Mouse (Mus musculus) left cerebral cortex, postnatal 36 days (tissue): ENCODE data around the gene Cideb. TPM values are rescaled to one million over a fixed set of nuclear protein-coding genes. Genes with fewer than 3 reads are reported as not detected.

Experiments
- DNase-seq, 2 experiments: peaks; one replicate each; pipeline ENCODE4 v3.0.0; 2021 to 2022; ENCODE audit warnings: low spot score in 2 of 2, mixed read lengths in 1 of 2
- intact Hi-C: fragments of 180-260 bp; cut with DNase I; formaldehyde crosslinking; loops from one replicate; pipeline ENCODE4 v1.15.1; 2025
- total RNA-seq, 2 experiments: library from RNA; stranded (reverse); gene quantifications; 2 replicates each; pipeline ENCODE4 v1.2.3; 2021

Gene Cideb
- total RNA-seq: 1 to 10 TPM; 2.5 to 3.0 TPM

DNA sequence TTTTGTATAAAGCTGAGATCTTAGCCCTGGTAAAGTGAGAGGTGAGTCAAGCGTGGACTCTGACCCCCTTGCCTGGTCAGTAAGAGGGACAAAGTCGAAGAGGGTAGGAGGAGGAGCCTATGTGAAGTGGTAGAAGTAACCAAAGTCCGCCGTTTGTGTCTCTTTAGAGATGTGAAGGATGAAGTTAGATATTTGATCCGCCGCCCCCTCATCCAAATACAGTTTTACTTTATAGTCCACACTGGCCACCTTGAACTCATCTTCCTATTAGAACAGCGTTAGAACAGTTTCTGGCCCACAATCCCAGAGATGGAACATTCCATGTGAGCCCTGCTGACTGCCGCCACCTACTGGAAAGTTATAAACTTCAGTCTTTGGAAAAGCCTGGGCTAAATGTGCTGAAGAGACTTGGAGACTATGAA, at the start of gene Cideb:
TSS of gene Cideb (minus strand) at position 96 of the 422 bp plus-strand sequence.
- no peak for DNase-seq
- intact Hi-C loops: no loop called here

DNA sequence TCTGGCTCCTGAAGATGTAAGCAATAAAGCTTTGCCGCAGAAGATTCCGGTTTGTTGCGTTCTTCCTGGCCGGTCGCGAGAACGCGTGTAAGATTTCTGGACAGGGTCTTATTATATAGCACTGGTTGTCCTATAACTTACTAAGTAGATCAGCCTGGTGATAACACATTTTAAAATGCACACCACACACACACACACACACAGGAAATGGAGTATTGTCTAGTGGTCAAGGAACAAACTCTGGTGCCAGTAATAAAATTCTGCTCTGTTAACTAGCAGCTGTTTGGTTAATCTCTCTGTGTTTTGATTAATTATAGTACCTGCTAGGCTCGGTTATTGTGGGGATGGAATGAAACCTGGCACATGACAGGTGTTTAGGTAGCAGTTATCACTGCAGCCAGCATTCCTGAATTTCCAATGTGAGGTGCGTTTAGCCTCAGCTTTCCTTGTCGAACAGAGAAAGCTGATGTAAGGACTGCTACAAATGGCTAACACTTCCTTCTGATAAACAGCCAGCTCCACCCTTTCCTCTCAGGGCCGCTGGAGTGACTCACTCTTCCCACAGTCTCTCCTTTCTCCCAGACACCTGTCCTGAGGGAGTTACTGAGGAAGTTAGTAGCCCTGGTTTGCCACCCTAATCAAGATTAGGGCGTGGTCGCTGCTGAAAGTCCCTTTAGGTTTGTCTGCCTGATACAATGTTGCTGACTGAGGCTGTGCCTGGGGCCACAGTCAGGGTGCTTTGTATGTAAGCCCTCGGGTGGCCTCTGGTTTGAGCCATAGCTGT, 37.3 kb upstream of the Cideb start:
- intact Hi-C loops: no loop called here
- no peak for DNase-seq

DNA sequence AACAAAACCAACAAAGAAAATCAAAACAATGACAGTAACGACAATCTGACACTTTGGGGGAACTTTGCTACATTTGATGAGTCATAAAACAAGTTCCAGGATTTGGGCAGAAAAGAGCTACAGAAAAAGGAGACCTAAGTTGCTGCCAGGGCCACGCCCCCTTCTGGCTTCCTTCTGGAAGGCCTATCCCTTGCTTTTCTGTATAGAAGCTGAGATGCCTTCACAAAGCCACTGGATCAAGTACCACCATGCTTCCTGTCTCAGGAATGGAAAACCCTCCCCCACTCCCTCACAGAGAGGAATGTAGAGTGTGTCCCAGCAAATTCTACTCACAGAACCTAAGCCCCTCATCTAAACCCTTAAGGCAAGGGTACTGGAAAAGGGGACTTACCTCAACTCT, 35.7 kb upstream of the Cideb start:
- DNase-seq: no peak

DNA sequence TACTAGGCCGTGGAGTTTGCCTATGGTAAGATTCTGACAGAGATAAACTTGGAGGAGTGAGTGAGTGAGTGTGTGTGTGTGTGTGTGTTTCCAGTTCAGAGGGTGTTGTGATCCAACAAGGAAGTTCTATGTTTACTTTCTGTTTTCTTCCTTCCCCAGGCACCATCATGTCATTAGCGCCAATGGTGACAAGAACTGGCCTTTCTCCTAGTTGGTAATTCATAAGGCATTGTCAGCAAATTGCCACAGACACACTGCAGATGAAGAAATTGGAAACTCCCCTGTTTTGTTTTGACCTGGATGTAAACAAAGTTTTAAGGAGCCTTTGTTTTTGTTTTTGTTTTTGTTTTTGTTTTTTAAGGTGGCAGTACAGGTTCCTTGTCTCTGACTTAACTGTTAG, 35.2 kb upstream of the Cideb start:
- intact Hi-C loops: no loop called here
- DNase-seq: no peak

More for the DNA sequence above, 35.7 kb upstream of the Cideb start:
- intact Hi-C loops: no loop called here

DNA sequence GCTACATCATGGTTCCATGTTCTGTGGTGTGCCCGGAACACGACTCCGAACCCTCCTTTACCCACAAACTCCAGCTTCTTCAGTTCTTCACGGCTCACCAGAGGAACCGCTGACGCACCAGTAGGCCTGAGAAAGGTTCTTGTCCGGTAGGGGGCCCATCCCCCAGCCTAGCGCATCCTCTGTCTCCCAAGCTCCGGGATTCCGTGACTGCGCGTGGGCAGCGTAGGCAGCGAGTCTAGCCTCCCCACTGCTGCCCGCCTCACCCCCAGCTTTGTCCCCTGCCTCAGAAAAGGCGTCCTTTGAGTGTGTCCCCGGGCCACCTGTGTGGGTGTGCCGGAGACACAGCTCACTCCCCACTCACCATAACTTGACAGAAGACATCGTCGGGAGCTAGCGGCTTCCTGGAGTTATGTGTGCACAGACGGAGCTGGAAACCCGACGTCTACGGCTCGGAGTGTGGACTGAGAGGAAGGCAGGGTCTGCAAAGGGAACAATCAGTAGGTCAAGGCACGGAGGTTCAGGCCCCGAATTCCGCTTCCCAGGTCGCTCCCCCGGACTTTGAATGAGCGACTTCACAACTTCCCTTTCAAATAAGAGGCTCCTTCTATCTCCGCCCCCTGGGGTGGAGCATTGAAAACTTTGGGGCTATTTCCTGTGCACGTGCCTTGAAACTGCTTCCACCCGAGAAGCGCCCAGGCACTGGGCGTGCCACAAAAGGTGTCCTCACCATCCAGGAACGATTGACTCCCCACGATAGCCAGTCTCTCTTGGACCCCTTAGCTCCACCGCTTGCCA, 30.2 kb upstream of the Cideb start, which contains the start of gene Ripk3:
TSS of gene Ripk3 (minus strand) at position 610 of the 795 bp plus-strand sequence.
- intact Hi-C loops: no loop called here
- no peak for DNase-seq

DNA sequence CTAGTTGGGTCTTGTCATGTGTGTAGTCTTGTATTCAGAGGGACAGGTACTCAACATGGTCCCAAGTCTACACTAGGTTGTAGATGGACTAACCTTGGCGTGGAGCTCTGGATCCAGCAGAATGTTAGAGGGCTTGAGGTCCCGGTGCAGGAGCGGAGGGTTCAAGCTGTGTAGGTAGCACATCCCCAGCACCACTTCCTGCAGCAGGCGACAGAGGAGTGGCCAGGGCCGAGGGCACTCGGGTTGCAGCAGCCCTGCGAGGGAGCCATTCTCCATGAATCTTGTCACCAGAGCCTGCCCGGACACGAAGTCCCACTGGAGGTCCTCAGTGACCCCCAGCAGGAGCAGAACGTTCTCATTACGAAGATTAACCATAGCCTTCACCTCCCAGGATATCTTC, 29.5 kb upstream of the Cideb start:
- no peak for DNase-seq

DNA sequence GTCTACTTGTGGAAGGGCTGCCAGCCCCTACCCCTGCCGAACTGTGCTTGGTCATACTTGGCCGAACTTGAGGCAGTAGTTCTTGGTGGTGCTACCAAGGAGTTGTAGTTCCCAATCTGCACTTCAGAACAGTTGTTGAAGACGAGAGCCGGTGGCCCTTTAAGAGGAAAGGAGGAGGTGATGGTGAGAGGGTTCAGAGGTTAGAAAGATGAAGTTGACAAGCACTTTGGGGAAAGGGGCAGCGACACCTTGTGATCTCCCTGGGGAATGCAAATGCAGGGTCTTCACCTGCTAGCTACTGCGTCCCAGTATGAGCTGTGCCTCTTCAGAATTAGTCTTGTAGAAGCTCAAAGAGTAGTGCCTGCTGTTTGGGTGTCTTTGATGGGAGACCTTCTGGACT, 26.9 kb upstream of the Cideb start:
- no peak for DNase-seq
- intact Hi-C loops: loop anchor here (2.0 kb wide), 1 partner anchor 78 kb away; no protein-coding TSS in a partner anchor

More for the DNA sequence above, 29.5 kb upstream of the Cideb start:
- intact Hi-C loops: no loop called here

DNA sequence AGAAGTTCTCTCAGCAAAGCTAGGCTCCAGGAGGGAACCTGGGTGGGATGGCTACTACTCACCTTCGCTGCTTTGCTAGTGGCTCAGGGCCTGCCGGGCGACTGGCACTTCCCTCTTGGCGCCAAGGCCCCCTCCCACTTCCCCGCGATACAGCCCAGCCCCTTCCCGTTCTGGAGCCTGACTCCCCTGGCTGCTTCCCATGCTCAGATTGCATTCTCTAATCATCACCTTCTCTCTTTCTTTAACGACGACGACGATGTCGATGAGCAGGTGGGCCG, 25.6 kb upstream of the Cideb start, which contains the start of gene Adcy4:
TSS of gene Adcy4 (minus strand) at position 138 of the 278 bp plus-strand sequence.
- no peak for DNase-seq
- intact Hi-C loops: loop anchor here (2.0 kb wide), 1 partner anchor 79 kb away; no protein-coding TSS in a partner anchor

DNA sequence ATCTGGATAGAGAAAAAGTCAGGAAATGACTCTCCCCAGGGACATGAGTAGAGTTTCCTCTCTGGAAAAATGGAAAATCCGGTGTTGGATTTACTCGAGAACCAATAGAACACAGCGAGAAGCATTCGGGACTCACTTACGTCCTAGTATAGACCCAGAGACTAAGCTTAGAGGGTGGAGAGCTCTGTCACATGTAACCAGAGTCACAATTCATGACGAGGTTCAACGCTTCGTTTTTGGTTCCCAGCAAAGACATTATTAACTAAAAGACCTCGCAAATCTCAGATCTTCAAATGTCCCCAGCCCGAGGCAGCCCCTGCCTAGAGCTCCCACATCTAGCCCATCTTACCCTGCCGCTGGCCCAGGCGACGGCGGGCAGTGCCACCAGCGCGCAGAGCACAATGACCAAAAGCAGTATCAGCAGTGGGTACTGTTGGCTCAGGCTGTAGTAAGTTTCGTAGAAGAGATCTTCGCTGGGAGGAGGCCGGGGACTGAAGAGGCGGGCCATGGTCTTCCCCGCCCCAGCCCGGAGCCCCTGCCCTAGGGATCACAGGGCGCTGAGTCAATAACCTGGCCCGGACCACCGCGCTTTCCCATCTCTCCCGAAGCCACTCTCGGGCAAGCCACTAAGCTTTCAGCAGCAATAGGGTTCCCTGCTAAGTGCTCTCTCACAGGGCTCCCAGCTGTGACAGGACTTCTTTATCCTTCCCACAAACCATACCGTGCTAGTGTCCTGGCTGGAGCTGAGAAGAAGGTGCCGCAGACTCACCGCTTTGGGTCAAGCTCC, 25.1 kb upstream of the Cideb start:
- intact Hi-C loops: no loop called here
- DNase-seq: no peak

DNA sequence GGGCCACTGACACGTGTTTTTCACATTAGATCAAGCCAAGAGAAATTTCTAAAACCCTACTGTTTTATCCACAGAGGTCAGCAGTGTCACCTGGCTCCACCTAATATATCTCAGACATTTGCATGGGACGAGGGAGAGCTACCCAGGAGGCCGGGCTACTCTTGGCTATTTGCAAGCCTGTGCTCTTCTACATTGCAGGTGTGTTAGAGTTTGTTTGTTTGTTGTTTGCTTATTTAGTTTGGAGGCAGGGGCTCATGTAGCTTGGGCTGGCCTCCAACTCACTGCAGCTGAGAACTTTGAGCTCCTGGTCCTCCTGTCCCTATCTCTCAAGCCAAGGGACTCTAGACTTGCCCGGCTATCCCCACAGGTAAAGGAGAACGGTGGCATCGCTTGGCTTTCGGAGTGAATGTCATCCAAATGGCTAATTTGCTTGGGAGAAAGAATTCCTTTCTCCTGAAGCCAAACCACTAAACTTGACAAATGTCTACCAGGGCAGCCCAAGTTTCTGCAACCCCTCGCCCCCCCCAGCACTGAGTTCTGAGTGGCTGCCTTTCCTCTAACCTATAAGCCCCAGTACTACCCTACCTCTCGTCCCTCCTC, 24.2 kb upstream of the Cideb start:
- DNase-seq: no peak
- intact Hi-C loops: no loop called here

DNA sequence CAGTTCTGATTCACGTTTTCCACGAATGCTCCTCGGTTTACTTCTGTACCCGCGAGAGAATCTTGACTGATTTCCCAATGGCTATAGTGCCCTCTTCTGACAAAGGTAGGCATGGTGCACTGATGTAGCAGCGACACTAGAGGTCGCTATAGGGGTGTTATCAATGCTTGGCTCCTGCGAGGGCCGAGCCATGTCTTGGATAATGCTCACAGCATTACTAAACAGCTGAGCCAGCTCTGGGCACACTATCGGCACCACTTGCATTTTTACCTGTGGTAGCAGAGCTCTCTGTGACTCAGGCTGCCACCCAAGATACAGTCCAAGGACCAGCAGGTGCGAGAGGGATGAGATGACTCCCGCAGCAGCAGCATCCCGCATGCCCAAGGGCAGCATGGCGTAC, 23.1 kb upstream of the Cideb start:
- DNase-seq: peak; percentile 27 to 34
- intact Hi-C loops: no loop called here

DNA sequence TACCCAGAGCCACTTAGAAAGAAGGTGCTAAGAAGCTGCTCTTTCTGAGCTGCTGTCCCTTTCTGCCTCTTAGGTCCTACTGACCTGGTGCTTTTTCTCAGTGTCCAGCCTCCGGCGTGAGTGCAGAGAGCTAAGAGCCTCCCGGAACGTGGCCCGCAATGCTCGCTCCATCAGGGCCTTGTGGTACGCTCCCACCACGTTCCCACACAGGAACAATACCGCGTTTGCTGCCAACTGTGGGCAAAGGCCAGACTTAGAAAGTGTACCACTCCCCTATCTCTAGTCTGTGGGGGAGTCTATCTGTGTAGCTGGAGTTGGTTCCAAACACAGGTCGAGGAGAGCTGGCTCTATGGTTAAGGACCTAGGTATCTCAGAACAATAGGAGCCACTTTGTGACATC, 22.5 kb upstream of the Cideb start:
- intact Hi-C loops: no loop called here
- no peak for DNase-seq

DNA sequence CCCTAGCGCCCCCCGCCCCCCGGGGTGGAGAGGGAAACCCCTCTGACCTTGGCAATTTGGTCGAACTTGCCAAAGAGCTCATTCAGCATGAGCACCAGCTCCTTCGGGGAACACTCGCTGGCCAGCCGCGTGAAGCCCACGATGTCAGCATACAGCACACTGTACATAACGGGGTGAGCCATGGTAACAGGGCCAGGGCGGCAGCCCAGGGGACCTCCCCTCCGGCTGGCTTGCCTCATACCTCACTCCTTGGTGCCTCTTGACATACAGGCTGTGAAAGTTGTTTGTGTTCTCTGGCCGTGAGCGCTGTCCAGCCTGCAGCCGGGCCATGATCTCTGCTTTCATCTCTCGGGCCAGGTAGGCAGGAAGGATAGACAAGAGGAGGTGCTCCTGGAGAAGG, 21.4 kb upstream of the Cideb start:
- intact Hi-C loops: no loop called here
- peak in 1 of 2 experiments; percentile 2 for DNase-seq

DNA sequence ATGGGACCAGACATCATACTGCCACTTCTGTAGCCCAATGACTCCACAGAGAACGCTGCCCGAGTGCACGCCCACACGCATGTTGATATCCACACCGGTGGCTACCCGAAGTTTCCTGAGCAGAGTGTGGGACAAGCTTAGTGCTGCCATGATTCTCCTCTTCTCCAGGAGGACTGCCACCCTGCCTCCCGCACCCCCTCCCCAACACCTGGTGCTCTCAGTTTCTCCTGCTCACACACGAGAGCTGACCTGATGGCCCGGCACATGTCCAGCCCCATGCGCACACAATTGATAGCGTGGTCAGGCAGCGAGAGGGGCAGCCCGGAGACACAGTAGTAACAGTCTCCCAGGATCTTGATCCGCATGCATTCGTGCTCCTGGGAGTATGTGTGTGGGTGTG, 20.4 kb upstream of the Cideb start:
- intact Hi-C loops: no loop called here
- no peak for DNase-seq

DNA sequence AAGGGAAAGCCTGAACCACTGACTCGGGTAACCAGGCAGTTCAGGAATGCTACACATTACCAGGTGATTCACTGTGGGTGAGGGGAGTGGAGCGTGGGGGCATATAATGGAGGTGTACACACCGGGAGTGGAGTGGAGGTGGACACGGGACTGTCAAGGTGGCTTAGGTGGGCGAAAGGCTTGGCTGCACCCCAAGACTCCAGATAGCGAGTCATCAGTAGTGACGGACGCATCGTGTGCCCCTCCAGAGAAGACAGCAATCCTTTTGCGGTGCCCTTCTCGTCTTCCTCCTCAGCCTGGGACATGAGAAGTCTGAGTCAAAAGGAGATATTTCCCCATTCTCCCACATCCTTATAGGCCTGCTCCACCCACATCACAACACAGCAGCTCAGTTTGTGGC, 19.5 kb upstream of the Cideb start:
- intact Hi-C loops: no loop called here
- DNase-seq: no peak

DNA sequence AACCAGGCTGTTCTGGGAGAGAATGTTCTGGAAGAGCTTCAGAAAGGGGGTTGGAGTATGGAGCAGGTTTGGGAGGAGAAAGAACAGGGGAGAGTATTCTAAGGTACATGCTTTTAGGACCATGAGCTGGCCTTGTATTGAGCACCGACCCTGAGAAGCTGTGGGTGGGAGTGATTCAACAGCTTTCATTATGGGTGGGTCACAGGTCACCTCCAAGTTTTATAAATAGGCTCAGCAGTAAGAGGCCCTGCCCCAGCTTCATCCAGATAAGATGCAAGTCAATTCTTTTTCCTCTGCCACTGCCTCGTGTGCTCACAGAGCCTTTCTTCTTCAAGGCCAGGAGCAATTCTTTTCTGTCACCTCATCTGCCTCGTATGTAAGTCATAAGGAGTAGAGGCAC, 18.9 kb upstream of the Cideb start:
- intact Hi-C loops: no loop called here
- DNase-seq: no peak

DNA sequence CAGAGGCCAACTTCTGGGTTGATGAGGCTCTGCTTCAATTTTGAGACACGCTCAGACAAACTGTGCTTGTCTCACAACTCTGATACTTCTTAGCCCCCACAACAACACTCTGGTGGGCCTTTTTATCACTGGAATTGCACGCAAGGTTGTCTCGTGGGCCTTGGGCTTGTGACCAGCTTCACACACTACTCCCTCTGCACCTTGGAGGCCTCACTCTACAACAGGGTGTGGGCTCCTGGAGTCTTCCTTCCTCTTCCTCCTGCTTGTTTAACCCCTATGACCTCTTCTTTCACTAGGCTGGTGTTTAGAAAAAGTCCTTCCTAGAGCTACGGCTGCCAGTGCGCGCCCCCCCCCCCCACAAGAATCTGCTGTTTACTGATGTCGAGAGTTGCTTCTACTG, 18.5 kb upstream of the Cideb start:
- no peak for DNase-seq
- intact Hi-C loops: no loop called here

DNA sequence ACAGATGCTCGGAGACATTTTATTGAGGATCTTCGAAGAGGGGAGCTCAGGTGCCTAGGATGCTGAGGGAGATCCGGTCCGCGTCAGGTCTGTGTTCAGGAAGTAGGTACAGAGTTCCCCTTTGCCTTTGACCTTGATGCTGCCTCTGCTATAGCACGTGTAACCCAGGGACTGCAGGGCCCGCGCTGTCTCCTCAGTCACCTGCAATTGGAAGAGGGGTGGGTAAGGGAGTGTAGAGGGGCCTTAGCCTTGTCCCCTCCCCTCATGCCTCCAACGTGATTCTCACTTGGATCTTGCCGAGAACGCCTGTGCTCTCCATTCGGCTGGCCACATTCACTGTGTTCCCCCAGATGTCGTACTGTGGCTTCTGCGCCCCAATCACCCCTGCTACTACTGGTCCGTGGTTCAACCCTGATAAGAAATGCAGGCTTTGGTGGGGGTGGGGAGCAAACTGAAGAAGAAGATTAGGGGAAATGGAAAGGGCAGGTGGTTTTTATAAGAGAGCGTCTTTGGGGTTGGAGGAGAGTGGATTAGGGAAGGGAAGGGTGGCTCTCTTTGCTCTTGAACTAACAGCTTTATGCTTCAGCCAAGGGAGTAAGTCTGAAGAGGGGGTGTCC, 10.9 kb upstream of the Cideb start:
- intact Hi-C loops: loop anchor here (5.0 kb wide), 1 partner anchor 148 kb away; no protein-coding TSS in a partner anchor
- DNase-seq: no peak

DNA sequence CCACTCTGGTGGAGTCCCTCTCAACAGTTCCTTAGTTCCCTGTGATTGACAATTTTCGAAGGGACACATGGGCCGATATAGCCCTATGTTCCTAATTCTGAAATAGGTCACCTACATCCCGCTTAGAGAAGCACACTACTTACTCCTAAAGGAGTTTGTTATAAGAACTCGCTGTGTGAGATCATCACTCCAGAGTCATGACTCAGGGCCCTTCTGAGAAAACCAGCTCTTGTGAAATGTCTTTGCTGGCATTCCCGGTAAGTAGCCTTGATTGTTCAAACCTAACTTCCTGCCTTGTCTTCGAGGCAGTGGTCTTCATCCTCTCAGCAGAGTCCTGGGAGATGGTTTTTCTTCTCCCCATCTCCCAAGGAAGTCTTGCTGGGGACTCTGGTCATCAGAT, 10.3 kb upstream of the Cideb start:
- DNase-seq: no peak

More for the DNA sequence above, 10.3 kb upstream of the Cideb start:
- intact Hi-C loops: loop anchor here (5.0 kb wide), 1 partner anchor 149 kb away; no protein-coding TSS in a partner anchor
